ENCODE assay signal across 9 mouse cellular contexts in the genomic region with DNA sequence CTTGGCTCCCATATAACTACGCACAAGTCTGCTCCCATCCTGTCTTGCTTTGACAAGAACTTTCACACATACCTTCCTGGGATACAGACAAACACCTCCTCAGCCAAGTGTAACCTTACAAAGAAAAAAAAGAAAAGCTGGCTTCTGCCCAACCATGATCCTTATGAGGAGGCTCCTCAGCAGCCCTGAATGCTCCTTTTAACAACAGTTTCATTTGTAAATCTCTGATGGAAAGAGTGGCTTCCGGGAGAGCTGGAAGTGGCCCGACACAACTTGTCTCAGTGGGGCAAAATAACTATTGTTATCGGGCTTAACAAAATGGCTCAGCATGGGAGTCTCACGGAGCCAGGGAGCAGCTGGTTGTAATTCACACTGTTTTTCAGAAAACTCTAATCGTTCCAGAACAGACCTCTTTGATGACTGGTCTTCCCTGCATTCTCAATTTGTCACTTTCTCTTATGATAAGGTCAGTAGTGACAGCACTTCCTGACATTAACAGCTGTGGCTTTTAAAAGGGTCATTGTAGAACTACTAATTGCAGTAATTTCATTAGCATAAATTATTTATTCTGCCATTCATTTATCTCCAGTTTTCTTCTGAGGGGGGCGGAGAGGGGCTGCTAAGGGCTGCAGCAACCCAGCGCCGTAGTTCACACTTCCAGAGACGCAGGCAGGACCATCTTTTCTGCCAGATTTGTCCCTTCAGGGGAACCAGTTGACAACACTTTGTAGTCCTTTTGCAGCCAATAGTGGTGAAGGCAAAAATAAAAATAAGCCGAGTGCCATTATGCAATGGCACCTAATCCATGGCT.
DNase-seq lines count a peak whose midpoint lies in the region; ATAC-seq lines count a peak whose summit lies in the region.
"Had no signal": no experiment of that assay in that cellular context is flagged by ENCODE, and none has a peak within 500 bp of the region (broad histone marks: within the 10 kb centered on the region; RNA-seq: fewer than 3 reads in every experiment).

No protein-coding gene starts in this region.

- H3K36me3 ChIP-seq in limb, embryonic 15.5 days = no peaks in the 10 kb centered on the region
- H3K36me3 ChIP-seq in stomach, embryonic 16.5 days (ENCODE audit: control insufficient read depth, insufficient read depth, low read length) = no peaks in the 10 kb centered on the region

- no peak overlapping the region for H3K9ac ChIP-seq in limb, embryonic 15.5 days
- no peak overlapping the region for H3K9ac ChIP-seq in stomach, embryonic 16.5 days (ENCODE audit: low read length)

- H3K4me2 ChIP-seq in limb, embryonic 15.5 days = peak overlapping the region; percentile 19
- H3K4me2 ChIP-seq in stomach, embryonic 16.5 days (ENCODE audit: low read depth, low read length) = peak overlapping the region; percentile 26

- peak; percentile 1 to 11 for DNase-seq in heart, adult 18-20 months
- DNase-seq in heart, adult 8-10 months (ENCODE audit: low spot score) = no peak
- peak; percentile 4 for DNase-seq in right cerebral cortex, postnatal 4 days
- no peak for DNase-seq in right cerebral cortex, adult 2 months (ENCODE audit: low spot score in 2 of 2)
- no peak for DNase-seq in thymus, postnatal 4 days
- no peak for DNase-seq in lung, postnatal 10 days
- DNase-seq: cerebellum, adult 11-12 months had no signal

- peaks cover 8% of the 10 kb centered on the region; the same call in 1 of the 2 replicates for H3K27me3 ChIP-seq in limb, embryonic 15.5 days
- H3K27me3 ChIP-seq in stomach, embryonic 16.5 days (ENCODE audit: control insufficient read depth, insufficient read depth, low read length) = no peaks in the 10 kb centered on the region; the same call in 1 of the 2 replicates

- 7% methylated on average over 11 of the region's 11 CpGs for WGBS in limb, embryonic 15.5 days
- 17% methylated on average over 11 of the region's 11 CpGs for WGBS in stomach, embryonic 16.5 days

- H3K9me3 ChIP-seq in limb, embryonic 15.5 days = no peaks in the 10 kb centered on the region
- no peaks in the 10 kb centered on the region for H3K9me3 ChIP-seq in stomach, embryonic 16.5 days (replicated peaks; ENCODE audit: control insufficient read depth, low read length)

- H3K4me1 ChIP-seq in limb, embryonic 15.5 days = peaks cover 7% of the 10 kb centered on the region; the same call in 1 of the 2 replicates
- H3K4me1 ChIP-seq in stomach, embryonic 16.5 days (ENCODE audit: control insufficient read depth, insufficient read depth, low read length) = peaks cover 6% of the 10 kb centered on the region; the same call in 1 of the 2 replicates

- H3K4me3 ChIP-seq in limb, embryonic 15.5 days = no peak overlapping the region
- 0 out of 2 replicates have a peak overlapping the region, but pooled peaks have one; percentile 4 for H3K4me3 ChIP-seq in stomach, embryonic 16.5 days (replicated peaks; ENCODE audit: low read length)

- no peak for ATAC-seq in limb, embryonic 15.5 days (ENCODE audit: insufficient number of reproducible peaks, low FRiP score, low TSS enrichment, low read depth)
- no peak for ATAC-seq in stomach, embryonic 16.5 days (ENCODE audit: insufficient read depth, low FRiP score)

- no peak overlapping the region for H3K27ac ChIP-seq in limb, embryonic 15.5 days
- H3K27ac ChIP-seq in stomach, embryonic 16.5 days (ENCODE audit: low read length) = no peak overlapping the region

Comparison
In these comparisons a context has a peak if more than half of its experiments do, and no peak if none do; other contexts are left out.
1. DNase-seq: peak in heart, adult 18-20 months (2 of 2) and right cerebral cortex, postnatal 4 days (single experiment); none in heart, adult 8-10 months (single experiment), right cerebral cortex, adult 2 months (0 of 2), thymus, postnatal 4 days (single experiment) and lung, postnatal 10 days (single experiment).